Mouse (Mus musculus): Measurements from ENCODE around the gene Kptn.

The Kptn gene

DNA sequence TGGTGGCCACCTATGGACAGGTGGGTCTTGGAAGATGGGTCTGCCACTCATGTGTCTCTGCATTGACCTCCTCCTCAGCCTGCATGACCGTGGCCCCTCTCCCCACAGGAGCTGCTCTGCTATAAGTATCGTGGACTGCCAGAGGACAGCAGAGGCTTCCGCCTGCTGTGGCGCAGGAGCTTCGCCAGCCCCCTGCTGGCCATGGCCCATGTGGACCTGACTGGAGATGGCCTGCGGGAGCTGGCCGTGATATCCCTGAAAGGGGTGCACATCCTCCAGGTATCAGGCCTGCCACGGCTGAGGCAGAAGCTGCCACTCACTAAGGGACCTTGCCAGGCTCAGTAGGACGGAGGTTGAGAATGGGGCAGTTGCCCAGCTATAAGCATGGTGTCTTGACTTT lies 6.1 kb downstream of the Kptn start:
- no peak for DNase-seq

DNA sequence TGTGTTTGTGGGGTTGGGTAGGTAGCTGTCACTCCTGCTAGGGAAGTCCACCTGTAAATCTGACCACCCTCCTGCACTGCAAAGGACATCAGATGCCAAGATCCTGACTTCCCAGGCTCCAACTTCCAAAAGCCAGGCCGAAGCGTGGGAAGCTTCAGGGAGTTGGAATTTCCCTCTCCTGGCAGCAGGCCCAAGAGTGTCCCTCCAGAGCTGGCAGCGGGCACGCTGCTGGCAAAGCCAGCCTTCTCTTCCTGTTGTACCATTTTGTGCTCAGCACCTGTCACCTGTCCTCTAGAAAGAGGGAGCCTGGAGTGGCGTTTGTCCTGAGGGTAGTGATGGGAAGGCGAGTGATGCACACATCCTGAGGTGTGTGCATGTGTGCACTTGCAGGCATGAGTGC lies 8.6 kb downstream of the Kptn start:
- no peak for DNase-seq

DNA sequence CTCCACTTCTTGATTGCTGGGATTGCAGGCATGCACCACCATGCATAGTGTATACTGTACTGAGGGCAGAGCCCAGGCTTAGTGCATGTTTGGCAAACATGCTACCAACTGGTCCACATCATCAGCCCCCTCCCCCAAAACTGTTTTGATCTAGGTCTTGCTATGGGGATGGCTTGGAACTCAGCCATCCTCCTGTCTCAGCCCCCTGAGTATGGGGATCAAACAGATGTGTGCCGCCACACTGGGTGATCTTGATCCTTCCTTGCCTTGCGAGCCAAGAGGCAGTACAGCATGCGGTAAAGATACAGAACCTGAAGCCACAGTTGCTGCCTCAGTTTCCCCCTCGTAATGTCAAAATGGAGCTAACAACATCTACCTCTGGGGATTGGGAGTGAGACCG lies 9.2 kb downstream of the Kptn start:
- no peak for DNase-seq

DNA sequence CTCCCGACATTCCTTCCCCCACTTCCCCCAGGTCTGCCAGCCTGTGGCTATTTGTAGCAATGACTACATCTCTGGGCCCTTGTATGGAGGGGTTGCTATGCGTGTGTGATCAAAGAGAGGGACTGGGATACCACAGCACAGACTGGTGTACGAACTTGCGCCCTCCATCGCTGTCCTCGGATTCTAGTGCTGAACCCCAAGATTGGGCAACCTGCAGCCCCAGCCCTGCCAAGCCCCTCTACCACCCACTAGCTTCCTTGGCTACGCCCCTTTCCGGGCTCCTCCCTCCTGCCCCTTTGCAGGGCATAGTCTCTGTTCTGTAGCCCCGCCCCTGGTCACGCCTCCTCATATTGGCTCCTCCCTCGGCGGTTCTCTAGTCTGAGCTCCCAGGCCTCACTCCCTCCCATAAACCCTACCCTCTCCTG lies 9.7 kb downstream of the Kptn start, which contains the start of gene Slc8a2:
Gene Slc8a2, plus strand, starts transcription at position 406 of the 425 bp plus-strand sequence.
- DNase-seq = peak; percentile 50

DNA sequence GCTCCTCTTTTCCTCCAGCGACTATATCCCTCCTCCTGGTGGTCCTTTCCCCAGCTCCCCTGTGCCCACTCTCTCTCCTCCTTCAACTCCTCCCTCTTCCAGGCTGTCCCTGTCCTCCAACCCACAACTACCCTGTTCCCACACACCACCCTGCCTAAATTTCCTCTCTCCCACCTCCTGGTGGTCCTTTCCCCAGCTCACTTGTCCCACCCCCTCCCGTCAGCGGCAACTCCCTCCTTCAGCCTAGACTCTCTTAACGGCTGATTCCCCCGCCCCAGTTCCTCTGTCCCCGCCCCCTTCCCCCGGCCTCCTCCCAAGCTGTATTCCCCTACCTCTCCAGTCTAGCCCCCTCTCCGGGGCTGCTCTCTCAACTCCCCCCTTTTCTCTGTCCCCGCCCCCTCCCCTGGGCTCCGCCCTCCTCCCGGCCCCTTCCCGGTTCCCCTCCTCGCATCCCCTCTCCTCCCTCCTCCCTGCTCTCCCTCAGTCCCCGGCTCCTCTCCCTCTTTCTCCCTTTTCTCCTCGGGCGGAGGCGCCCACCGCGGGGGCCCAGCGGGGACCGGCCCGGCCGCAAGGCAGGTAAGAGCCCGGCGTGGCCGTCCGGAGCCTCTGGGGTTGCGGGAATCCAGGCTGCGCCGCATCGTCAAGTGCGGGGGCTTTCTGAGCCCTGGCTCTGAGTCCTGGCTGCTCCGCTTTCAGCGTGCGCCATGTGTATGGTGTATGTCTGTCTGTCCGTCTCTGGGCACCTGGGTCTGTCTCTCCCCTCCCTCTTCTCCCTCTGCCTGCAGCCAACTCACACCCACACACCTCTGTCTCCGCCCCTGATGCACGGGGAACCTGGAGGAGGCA lies 10.4 kb downstream of the Kptn start:
- DNase-seq = no peak

DNA sequence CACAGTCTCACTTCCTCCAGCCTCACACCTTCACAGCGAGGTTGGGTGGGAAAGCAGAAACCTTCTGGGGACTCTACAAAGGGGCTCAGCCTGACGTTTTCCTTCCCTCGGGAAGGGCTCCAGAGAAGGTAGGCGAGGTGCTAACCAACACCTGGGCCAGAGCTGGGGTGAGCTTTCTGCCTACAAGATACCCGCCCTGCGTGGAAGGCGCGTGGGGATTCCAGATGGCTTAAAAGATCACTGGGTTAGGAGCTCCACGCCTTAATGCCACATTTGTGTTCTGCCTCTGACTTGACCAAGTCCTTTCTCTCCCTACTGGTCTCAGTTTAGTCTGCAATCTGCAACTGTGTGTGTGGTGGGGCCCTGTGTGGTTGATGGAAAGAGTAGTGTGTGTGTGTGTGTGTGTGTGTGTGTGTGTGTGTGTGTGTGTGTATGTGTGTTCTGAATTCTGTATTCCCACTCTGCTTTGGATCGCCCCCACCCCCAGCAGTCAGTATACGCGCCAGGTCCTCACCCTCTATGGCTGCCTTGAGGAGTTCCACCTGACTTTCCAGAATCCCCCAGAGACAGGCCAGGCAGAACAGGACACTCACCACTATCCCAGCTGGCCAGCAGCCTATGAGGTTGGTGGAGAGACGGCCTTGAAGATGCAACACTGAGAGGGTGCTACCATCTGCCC lies 11.4 kb downstream of the Kptn start:
- no peak for DNase-seq

DNA sequence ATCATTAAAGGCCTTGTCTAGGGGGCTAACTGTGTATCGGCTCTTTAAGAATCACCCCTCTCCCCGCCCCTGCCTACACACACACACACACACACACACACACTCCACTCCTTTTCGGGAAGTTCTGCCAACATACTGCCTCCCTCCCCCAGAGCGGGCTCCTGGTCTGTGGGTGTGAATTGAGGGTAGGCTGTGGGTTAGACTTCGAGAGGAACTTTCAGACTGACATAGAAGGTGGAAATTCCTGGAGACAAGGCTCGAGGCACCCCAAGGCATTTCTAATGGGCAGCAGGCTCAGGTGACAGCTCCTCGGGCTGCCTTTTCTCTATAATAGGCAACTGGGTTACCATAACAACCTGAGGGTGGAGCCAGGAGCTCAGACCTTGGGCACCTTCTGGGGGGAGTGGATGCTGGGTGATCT lies 12.5 kb downstream of the Kptn start:
- DNase-seq = no peak

DNA sequence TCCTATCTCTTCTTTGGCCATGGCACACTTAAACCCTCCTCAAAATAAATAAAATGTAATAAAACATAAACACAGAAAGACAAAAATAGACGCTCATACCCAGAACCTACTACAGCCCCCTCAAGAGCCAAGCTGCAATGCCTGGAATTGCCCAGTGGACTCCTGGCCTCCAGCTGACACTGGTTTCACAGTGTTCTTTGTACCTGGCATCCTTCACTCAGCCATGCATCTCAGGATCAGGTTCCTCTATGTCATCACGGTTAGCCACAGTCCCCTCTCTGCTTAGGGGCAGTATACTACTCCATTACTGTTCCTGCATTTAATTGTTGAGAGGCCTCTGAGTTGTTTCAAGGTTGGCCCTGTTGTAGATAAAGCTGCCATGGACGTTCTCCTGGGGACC lies 13.2 kb downstream of the Kptn start:
- DNase-seq = no peak

DNA sequence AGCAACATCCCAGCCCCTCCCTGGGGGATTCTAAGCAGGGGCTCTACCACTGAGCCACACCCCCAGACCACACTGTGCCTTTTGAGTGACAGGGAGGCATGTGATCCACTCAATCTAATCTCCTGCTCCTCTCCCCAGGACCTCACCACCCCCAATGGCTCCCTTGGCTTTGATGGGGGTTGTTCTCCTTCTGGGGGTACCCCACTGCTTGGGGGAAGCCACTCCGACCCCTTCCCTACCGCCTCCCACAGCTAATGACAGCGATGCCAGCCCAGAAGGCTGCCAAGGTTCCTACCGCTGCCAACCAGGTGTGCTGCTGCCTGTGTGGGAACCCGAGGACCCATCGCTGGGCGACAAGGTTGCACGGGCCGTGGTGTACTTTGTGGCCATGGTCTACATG lies 14.0 kb downstream of the Kptn start:
- no peak for DNase-seq

DNA sequence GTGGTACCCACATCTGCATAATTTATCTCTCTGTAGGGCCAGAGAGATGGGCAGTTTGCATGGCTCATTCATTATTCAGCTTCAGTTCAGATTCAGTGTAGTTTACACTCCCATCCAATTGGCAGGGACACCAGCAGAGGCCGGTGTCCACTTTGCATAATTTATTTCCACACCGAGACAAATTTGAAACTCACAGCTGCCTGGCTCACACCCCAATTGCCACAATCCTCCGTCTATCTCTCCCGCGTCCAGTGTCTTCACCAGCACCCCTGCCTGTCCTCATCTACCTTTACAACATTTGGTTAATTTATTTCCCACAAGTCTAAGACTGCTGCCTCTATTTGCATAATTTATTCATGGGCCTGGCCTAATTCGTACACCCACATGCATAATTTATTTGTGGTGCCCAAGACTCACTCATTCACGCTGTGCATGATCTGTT lies 15.3 kb downstream of the Kptn start:
- no peak for DNase-seq

DNA sequence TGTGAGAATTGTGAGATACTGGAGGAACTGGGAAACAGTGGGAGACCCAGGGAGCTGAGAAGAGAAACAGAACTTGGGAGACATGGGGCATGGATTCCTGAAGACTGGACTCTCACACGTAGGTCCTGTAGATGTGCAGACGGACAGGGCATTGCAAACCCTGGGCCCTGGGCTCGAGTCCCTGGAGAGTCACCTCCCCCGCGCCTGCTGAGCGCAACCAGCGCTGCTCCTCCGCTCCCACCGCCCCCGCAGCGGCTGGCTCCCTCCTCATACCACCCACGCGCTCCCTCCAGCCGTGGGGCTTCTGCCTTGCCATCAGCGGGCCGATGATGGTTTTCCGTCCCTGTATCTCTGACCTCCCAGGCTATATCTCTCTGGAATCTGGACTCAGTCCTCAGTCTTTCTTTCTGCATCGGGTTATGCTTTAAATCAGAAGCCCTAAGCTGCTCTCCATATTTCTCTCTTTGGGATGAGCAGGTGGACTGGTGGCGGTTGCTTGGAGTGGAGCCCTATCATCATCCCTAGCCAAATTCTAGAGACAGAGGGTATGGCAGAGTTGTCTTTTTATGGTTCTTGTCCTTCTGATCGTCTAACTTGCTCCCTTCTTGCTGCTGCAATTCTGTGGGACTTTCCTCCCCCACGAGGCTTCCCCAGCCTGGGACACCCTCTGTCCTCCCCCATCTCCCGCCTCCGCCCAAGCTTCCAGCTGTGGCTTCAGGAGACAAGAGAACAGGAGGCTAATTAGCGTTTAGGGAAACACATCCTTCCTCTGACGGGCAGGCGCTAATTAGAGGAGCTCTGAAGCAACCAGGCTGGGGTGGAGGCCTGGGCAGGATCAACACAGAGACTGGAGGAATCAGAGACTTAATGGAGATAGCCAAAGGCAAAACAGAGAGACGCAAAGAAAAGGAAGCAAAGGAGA lies 27.1 kb downstream of the Kptn start:
- DNase-seq = no peak

DNA sequence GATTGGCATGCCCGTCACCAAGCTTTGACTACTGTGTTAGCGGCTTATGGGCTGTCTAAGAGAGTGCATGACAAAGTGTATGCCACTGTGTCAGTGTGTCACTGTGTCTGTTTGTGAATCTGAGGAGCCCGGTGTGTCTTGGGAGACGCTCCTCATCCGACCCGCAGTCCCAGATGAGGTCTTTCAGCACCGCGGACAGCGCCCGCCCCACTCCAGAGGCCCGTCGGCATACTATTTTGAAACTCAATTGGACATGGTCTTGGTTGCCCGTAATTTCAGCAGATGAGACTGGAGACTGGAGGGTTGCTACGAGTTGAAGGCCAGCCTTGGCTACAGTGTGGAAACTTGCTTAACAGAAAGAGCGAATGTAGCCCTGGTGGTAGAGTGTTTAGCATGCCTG lies 27.9 kb downstream of the Kptn start:
- peak; percentile 56 for DNase-seq

DNA sequence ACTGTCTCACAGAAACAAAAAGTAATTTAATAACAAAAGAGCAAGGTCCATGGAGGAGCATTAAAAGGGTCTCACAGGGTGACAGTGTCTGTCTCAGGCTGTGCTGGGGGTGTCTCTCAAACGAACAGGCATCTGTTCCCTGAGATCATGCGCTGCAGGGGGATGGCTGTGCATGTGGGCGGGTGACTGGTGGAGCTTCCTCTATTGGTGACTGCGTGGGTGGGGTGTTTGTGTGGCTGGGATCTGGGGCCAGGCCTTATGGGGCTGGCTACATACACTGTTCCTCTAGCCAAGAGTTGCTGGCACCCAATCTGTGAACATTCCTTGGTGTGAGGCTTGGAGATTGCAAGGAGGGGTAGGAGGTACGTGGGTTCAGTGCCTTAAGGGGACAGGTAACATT lies 29.5 kb downstream of the Kptn start:
- DNase-seq = no peak

DNA sequence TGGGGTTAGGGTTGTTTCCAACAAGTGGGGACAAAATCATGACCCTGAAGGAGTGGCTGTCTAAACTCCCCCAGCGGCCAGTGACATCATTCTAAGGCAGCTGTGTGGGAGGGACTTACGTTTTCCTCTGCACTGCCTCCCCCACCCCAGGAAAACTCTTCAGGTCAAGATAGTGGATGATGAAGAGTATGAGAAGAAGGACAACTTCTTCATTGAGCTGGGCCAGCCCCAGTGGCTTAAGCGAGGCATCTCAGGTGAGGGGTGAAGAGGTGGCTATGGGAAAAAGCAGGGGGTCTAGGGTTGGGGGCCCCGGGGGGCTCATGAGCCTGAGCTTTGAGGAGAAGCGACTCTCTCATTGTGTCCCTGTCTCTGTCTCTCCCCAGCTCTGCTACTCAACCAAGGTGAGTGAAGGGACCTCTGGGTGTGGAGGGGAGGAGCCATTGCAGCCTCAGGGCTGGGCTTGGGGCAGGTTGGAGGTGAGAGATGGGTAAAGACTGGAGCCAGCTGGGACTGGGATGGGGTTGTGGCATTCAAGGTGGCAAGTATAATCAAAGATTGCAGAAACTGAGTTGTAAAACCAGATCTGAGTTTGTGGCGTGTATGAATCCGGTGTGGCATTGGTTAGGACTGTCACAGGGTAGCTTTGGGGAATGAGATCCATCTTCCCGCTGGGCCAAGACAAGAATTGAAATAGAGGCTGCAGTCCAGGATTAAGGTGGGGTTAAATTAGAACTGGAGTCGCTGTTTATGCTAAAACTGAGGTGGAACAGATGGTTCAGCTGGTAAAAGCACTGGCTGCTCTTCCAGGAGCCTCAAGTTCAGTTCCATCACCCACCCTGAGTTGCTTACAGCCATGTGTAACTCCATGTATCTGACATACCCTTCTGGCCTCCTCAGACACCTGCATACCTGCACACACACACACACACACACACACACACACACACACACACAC lies 30.8 kb downstream of the Kptn start:
- no peak for DNase-seq

DNA sequence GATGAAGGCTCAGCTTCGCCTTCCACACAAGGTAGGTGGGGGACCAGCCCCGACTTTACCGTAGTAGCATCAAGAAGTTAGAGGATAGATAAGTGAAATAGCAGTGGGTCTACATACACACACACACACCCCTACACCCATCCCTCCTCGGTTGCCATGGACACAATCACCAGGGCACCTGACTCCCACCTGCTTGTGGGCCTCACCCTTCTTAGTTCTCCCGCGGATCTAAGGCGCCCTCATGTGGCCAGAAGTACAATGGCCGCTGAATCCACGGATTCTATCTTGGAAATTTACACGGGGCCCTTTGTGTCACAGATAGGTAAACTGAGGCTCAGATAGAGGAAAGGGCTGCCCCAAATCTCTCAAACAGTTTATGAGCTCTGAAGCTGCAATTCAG lies 33.8 kb downstream of the Kptn start:
- peak; percentile 42 for DNase-seq

DNA sequence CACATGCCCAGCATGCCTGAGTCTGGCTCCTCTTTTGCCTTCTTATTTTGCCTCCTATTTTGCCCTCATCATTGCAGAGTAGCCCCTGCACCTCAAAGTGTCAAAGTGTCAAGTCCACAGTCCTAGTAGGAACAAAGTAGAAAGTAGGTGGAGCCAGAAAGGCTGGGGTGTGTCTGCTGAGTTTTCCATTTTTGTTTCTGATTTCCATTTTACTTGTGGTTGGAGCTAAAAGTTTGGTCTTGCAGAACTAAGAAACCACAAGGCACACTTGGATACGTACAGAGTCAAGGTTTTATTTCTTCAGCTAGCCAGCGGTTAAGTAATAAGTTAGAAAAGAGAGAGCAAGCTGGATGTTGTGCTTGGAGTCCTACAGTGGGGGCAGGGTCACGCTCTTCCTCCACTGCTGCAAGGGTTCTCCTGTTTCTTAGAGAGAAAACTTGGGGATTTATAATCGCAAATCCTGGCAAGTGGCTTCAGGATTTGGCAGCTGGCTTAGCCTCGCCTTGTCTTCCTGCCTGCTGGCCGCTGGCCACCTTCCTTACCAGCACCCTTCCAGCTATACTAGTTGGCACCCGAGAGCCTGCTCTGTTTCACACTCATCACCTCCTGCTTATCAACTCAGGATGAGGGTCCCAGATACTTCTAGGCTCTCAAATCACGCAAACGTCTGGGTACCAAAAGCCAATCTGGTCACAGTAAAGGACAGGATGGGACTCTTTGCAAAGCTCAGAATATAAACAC lies 35.6 kb downstream of the Kptn start:
- DNase-seq = no peak

DNA sequence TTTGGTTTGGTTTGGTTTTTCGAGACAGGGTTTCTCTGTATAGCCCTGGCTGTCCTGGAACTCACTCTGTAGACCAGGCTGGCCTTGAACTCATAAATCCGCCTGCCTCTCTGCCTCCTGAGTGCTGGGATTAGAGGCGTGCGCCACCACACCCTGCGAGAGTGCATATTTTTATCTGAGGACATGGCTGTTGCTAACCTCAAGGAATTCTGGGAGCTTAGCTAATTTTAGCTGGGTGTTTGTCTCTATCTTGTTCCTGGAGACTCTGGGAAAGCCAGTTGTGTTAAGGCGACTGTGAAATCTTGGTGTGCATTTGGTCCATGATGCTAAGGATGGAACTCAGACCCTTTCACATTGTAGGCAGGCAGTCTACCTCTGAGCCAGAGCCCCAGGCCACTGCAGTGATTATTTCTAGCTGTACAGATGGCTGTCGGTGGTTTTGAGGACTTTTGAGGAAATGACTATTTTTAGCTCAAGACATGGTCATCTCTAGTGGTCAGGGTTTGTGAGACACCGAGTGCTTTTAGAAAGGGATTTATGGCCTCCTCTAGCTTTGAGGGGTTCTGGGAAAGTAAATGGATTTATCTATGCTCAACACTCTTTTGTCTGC lies 36.5 kb downstream of the Kptn start:
- DNase-seq = no peak

DNA sequence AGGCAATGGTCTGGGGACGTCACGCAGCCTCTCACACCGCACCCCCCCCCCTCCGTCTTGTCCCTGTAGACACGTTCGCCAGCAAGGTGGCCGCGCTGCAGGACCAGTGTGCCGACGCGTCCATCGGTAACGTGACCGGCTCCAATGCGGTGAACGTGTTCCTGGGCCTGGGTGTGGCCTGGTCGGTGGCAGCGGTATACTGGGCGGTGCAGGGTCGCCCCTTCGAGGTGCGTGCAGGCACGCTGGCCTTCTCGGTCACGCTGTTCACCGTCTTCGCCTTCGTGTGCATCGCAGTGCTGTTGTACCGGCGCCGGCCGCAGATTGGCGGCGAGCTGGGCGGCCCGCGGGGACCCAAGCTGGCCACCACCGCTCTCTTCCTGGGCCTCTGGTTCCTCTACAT lies 39.0 kb downstream of the Kptn start:
- no peak for DNase-seq

DNA sequence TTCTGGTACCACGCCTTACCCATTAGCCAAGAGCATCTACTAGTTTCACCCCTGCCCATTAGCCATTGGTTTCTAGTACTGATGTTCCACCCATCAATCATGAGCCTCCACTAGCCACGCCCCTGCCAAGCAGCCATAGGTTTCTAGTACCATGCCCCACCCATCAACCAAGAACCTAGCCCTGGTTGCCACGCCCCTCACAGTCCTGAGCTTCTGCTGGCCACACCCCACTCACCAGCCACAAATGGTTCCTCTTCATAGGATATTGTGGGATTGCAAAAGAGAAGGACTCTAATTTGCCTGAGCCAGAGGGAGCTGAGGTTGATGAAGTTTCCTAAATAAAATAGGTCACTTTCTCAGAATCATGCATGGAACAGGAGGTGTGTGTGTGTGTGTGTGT lies 41.0 kb downstream of the Kptn start:
- no peak for DNase-seq

DNA sequence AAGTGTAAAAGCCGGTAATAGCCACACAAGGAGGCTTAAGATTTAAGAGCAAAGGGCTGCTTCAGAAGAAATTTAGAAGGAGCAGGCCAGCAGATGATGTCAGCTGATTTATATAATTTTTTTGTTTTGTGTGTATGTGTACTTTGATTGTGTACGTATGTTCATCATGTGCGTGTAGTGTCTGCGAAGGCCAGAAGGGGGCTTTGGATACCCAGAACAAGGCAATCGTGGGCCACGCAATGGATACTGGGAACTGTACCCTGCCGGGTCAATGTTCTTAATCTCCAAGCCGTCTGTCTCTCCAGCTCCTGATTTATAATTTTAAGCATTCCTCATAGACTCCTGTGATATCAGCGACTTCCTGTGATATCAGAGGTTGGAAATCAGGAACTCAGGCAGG lies 41.6 kb downstream of the Kptn start:
- DNase-seq = no peak

DNA sequence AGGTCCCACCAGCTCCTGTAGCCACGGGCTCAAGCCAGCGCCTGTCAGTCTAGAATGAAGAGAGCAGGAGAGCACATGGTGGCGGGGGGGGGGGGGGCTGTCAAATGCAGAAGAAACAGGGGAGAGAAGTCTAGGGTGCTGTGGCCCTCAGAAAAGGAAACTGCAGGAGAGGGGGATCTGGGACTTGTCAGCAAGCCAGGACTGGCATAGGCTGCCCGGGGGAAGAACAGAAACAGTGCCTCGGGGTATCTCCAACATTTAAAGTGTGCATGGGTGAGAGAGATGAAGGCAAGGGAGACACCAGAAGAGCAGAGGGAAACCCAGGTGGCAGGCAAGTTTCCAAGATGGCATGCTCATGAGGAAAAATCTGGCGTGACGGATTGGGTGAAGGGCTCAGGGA lies 42.3 kb downstream of the Kptn start:
- no peak for DNase-seq

Data from thymus, postnatal 25 days (tissue).